Mouse (Mus musculus) cerebellum, postnatal 25 days (tissue): ENCODE measurements around the gene Znfx1.

ENCODE experiments used
- DNase-seq, 2 experiments: peaks; one replicate each; pipeline ENCODE4 v3.0.0; 2021; ENCODE audit warnings: mixed read lengths in 2 of 2

The Znfx1 gene

DNA sequence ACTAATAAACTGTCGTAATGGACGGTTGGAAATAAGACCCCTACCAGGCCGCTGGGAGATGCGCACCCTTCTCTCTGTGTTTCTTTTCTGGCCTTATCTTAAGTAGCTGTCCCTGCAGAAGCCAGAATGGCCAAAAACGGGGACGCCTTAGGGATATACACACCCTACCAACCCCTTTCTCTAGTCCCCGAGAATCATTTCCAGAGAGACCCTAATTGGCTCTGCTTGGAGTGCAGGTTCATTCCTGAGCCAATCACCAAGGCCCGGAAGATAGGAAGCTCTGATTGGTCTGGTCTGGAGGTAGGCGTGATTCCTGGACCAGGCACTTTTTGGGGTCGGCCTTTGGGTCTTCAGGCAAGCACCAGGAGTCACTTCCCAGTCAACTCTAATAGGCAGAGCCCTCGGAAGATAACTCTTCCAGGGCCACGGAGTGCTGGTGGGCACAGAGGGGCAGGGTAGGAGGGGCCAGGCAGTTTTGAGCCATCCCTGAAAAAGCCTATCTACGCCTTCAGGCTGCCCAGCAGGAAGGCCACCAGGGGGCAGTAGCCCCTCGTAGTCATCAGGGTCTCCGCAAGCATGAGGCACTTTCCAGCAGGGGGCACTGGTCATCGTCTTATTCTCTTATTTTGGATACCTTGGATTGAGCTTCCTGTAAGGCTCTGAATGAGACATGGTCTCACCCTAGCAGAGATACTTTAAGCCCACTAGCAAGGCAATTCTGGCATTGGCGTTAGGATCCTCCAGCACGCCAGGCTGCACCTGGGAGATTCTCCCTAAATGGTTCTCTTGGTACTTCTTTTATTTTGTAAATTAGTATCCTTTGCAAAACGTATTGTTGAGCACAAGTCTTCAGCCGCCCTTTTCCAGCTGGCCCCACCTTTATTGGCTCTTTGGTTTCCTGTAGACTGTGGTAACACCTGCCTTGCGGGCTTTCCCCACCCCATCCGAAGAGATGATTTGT lies 9.1 kb upstream of the Znfx1 start:
- DNase-seq = peak; percentile 91 to 95

DNA sequence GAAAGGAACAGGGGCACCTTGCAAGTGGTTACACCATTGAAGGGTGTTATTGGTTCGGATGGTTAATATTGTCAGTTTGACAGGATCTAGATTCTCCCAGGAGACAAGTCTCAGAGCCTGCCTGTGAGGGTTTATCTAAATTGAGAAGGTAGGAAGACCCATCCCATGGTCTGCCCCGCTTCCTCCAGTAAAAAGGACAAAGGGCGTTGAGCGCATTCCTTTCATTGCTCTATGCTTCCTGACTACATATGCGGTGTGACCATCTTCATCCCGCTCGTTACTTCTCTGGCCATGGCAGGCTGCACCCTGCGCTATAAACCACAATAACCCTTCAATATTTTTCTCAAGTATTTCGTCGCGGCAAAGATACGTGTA lies 8.4 kb upstream of the Znfx1 start:
- DNase-seq = no peak

DNA sequence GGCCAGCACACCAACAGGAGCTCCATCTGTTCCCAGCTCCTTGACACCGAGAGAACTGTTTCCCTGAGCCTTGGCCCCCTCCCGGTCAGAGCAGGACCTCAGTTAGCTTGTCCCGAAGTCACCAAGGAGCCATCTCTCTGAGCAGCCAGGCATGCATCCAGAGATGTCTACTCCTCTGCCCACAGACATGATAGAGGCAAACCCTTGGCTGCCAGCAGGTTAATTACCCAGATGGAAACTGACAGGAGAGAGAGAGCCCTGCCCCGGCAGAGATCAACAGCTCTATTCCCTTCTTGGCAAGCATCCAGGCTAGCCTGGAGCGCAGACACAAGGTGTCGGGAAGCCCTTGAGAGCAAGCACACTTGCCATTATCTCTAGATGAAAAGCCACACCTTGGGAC lies 7.5 kb upstream of the Znfx1 start:
- DNase-seq = peak; percentile 70 to 81

DNA sequence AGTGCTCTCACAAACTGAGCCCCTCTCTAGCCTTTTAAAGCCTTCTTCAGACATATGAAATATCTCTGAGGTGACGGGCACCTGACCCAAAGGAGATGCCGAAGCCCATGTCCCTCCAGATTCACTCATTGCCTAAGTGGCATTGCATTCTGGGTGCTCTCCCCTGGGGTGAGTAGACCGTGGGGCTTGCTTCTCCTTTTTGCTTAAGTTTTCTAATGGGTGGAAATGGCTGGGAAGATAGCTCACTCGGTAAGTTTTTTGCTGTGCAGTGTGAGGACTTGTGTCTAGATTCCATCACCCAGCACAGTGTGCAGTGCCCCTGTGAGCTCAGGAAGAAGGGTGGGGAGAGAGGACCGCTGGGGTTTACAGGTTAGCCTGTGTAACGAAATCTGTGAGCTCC lies 4.8 kb upstream of the Znfx1 start:
- no peak for DNase-seq

DNA sequence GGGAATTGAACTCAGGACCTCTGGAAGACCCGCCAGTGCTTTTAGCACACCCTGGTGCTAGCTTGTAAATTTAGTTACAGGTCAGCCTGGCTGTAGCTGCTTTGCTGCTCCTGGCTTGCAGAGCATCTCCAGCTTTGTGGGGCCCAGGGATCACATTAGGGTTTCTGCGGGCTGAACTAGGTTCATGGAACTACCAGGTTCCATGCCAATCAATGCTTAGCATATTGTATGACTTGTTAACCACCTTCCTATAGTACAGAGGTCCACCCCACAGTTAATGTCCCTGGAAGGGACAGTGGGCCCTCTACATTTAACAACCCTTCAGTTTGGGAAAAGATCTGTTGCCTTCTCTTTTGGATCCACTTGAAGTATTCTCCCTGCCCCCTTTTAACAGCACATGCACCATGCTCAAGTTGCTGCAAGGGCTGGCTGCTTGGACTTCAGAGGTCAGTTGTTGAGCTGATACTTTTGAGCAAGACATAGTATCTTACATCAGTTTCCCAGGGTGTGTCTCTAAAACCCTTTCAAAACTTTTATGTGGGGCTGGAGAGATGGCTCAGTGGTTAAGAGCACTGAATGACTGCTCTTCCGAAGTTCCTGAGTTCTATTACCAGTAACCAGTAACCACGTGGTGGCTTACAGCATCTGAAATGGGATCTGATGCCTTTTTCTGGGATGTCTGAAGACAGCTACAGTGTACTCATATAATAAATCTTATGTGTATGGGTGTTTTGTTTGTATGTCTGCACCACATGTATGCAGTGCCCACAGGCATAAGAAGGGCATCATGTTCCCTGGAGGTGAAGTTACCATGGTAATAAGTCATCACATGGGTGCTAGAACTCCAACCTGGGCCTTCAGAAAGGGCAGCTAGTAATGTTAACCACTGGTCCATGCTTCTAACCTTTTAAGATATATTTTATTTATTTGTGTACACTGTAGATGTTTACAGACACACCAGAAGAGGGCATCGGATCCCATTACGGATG lies 4.0 kb upstream of the Znfx1 start:
- no peak for DNase-seq

DNA sequence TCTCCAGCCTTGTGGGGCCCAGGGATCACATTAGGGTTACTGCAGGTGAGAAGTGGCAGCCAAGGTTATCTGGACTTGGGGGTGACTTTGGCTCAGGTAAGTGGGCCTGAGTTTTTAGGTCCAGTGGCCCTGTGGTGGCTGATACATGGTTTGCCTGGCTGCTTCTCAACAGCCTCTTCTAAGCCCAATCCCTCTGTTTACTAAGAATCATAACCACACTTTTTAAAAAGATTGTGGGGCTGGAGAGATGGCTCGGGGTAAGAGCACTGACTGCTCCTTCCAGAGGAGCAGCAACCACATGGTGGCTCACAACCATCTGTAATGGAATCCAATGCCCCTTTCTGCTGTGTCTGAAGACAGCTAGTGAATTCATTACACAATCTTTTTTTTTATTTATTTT lies 3.2 kb upstream of the Znfx1 start:
- DNase-seq = no peak

DNA sequence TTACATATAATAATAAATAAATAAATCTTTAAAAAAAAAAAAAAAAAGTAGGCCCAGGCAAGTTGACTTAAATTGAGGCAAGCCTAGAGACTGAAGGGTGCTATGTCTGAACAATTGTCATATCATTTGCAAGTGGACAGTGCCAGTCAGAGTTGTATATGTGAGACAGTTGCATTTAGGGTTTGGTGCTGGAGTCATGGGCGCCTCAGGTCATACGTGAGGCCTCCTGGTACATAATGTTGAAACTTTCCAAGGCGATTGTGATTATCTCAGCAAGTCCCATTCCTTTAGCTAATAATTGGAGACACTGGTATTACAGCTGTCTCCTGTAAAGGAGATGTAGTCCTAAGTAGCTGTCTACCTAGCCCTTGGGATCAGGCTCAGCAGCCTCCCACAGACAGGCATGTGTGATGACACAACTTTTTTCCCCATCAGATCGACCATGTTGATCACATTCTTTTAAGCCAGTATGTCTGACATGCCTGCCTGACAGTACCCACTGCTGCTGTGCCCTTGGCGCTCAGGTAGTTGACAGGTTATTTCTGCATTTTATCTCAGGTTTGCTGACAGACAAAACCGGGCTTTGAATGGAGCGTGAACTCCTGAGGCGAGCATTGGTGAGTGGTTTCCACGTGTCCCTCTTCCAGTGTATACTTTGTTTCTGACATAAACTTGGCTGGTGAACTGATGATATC lies 1.9 kb upstream of the Znfx1 start:
- DNase-seq = no peak

DNA sequence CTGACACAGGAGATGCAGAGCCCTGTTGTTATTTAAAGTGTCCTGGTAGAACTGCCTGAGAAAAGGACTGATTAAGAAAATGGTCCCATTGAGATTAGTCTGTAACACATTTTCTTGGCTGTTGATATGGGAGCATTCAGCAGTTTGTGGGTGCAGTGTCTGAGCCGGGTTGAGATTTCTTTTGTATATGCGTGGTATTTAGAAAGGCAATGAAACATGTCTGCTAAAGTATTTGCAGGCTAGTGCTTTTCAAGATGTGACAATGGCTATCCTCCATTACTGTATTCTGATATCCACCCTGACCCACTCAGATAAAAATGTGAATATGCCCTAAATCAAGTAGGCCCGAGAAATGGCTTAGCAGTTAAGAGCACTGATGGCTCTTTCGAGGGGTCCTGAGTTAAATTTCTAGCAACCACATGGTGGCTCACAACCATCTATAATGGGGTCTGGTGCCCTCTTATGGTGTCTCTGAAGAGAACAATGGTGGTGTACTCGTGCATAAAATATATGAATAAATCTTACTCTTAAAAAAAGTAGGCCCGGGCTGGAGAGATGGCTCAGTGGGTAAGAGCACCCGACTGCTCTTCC lies 1.2 kb upstream of the Znfx1 start:
- DNase-seq = no peak

DNA sequence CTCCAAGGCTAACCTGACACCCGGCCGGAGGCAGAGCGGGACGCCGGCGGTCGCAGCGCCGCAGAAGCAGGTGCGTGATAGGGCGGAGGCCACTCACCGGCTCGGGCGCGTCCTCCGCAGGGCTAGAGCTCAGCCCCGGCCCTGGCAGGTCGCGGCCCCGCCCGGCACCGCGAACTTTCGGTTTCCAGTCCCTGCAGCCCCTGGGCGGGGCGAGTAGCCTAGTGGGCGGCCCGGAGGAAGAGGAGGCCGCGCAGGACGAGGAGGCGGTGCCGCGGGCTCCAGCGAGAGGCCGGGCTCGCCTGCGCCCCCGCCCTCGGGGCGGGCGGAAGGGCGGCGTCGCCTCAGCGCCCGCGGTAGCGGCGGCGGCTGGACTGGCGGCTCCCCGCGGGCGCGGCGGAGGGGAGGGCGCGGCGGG lies 311 bp downstream of the Znfx1 start:
- peak in 1 of 2 experiments; percentile 92 for DNase-seq

DNA sequence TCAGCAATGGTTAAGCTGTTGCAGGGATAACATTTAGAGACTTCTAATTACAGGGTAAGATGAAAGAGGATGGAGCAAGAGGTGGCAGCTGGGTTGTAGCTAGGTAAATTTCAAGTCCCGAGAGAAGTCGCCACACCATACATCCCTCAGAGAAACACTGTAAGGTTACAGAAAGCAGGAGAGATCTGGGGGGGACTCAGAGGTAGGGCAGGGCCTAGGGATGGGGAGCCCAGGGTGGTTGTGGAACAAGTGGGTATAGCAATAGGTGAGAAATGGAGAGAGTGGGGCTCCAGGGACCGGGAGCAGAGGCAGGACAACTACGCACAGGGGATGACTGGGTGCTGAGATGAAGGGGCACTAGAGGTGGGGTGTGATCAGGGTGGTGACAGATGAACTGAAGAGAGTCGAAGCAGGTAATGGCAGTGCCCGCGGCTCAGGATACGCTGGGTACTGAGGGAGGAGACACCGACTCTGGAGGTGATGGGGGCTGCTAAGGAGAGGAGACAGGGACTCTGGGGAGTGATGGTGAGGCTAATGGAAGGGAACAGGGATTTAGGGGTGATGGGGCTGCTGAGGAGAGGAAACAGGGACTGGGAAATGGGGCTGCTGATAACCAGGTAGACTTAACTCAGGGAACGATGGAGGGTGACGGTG lies 1.3 kb downstream of the Znfx1 start:
- peak in 1 of 2 experiments; percentile 26 for DNase-seq

DNA sequence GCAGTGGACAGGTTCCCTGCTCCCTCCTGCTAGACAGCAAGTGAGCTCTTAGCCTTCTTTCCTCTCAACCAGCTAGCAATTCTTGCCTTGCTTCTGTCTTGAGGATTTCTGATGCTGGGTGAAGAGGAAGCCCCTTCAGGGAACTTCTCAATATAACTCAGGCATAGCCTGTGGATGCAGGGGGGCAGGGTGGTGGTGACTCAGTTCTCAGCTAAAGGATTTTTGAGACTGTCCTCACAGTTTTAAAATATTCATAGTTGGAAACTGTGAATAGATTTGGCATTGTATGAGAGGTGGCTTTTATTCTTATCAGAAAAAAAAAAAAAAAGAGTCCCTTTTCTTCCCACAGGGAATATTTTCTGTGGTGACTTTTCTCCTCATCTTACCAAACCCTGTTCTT lies 2.1 kb downstream of the Znfx1 start:
- DNase-seq = no peak

DNA sequence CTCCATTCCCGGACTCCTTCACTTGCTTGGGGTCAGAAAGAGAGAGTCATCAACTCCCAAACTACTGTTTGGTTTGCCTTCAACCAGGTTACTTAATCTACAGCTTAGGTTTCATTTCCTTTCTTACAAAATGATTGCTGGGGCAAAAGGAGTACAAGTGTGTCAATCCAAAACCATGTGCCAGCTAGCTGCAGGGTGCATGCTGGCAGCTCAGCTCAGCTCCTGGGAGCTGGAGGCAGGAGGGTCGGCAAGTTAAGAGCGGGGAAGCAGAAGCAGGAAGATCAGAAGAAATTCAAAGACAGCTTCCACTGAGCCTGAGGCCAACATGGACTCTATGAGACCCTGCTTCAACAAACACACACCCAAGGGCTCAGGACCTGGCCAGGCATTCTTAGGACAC lies 2.5 kb downstream of the Znfx1 start:
- peak; percentile 50 to 57 for DNase-seq

DNA sequence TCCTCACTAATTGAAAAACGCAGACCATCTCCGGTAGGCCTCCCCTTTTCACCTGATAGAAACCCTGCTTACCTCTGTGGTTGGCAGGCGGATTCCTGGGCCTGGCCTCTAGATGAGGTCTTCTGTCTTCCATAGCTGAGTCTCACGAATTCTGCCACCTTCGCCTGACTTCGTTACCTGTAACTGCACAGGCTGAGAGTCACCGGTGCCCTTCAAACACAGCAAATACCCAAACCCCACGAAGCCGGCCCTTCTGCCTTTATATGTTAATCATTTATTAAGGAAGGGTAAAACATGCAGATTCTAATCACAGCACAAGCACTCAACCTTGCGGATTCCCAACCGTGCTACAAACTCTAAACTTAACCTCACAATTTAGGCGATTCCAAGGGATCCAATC lies 2.9 kb downstream of the Znfx1 start:
- DNase-seq = no peak

DNA sequence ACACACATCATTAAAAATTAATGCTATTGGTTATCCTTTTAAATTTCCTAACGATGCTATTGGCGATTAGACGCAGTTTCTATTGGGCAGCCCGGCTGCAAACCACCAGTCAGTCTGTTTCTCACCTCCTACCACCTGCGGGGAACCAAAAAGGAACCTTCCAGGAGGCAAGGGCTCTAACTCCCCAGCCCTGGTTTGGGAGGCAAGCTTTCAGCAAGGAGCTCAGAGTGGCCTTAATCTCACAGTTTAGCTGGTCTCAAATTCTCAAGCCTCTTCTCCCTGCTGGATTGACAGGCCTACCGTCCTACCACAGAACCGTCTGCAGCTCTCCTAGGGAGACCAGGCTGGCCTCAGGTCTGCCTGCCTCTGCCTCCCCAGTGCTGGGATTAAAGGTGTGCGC lies 3.3 kb downstream of the Znfx1 start:
- DNase-seq = no peak

DNA sequence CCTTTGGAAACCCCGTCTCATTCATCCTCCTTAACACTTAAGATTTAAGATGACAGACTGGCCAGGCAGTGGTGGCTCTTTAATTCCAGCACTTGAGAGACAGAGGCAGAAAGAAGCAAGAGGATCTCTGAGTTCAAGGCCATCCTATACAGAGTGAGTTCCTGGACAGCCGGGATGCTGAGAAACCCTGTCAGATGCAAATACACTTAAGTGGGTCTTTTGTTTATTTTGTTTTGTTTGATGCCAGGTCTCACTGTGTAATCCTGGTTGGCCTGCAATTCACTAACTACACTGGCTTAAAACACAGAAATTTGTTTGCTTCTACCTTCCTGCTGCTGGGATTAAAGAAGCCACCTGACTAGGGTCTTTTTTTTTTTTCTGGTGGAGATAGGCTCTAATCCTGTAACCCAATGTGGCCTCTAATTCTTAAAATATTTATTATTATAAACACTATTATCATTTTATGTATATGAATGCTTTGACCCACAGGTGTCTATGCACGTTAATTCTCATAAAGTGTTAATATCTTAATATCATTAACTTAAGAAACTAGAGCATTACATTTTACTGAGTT lies 3.9 kb downstream of the Znfx1 start:
- no peak for DNase-seq

DNA sequence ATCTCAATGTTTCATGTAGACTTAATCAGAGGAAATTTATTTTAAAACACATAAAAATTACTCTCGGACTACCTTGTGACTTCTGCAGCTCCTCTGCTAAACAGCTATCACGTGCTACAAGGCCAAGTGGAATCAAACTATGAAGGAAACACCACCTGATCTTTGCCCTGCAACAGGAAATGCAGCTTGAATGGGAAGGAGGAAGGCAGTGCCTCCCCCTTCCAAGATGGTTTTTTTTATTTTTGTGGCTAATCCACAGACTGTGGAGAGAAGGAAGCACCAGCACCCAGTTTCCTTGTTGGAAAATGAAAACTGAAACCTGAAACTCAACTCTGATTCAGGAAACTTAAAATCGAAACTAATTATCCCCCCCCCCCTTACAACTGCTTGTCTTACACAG lies 4.6 kb downstream of the Znfx1 start:
- DNase-seq = no peak

DNA sequence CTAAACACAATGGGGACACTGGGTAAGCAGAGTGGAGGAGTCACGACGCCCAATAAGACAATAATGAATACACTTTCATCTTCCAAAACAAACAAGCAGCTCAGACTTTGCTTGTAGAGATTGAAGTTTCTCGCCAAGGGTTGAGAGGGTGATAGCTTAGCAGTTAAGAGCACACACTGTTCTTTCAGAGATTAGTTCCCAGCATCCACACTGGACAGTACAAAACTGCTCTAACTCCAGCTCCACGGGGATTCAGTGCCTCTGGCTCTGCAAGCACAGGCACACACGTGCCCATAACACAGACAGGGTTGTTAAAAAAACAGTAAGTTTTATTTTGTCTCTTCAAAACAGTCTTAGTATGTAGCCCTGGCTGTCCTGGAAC lies 5.9 kb downstream of the Znfx1 start:
- DNase-seq = no peak

DNA sequence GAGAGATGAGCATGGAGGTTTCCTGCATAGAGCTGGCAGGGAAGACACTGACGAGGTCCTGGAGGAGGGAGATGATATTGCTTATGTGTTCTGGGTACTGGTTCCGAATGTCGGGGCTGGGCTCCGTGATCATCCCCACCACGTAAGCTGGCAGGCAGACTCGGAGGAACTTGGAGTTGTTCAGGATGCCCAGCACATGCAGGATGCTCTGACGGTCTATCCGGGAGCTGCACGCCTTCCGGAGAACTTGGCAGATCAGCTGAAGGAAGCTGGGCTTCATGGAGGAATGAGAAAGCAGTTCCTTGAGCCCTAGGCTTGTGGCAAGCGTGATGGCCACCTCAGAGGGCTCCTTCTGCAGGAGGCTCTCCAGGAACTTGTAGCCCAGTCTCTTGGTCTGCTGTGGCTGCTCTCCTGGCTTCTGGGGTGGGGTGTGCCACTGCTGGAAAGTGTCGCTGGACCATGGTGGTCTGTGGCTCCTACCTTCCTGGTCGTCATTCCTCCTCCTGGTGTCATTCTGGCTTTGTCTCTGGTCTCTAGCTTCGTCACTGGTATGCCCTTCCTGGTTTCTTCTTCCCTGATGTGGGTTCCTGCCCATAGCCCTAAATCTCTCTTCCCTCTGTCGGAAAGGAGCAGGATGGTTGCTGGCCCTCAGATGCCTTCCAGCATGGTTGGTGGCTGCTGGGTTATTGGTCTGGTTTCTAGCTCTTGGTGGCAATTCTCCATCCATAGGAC lies 6.4 kb downstream of the Znfx1 start:
- DNase-seq = no peak

DNA sequence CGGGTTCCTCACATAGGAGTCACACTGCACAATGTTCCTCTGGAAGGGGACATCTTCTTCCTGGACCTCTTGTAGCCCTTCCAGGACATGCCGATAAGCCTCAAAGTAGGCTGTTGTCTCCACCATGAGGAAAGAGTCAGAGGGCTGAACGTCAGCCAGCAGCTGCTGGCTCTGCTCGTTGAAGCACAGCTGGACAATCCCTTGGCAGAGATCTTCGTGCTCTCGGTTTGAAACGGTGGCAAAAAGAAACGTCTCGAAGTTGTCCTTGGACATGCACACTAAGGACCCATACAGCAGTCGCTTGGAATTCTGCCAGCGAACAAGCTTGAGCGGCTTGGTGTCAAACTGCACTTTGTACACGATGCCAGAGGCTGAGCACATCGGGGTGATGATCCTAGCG lies 7.4 kb downstream of the Znfx1 start:
- DNase-seq = peak in 1 of 2 experiments; percentile 35

DNA sequence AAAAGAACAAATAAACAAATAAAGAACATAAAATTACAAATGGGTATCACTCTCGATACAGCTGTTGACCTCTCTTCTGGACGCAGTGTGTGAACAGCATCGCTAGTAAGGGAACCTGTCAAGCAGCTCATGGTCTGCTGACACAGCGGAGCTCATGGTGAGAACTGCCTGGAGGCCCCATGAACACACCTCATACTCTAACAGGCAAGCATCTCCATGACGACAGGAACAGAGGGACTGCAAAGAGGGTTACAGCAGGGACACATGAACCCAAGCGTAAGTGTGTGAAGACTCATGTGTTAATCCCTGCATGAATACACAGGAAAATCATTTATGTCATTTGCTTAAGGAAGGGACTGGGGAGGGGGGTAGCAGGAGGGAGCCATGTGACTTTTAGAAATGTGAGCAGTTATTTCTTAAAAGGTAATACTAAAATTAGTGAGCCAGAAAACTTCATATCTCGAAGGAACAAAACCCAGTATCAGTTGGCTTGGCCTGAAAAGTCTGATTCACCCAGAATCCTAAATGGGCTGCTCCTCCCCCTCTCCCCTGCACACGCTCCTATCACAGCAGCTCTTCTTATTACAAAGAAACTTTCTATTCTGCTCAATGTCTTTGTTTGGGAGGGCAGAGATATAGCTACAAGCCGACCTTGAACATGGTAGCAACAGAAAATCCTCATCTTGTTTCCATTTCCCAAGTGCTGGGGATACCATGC lies 9.5 kb downstream of the Znfx1 start:
- DNase-seq = no peak
